Mouse (Mus musculus): ENCODE results near the gene Pygm. TPM values are rescaled to one million over a fixed set of nuclear protein-coding genes. Genes with fewer than 3 reads are reported as not detected.

The Pygm gene
- total RNA-seq (2021), result 10 to 100 TPM; 28.0 to 37.5 TPM
- long read RNA-seq, experiment 1, transcript Pygm-201 (20 exons, 2,874 nt), result major isoform, 10 of 13 reads
- long read RNA-seq, experiment 1, partial matches to known transcripts, result 3 of 13 reads
- long read RNA-seq, experiment 1, other reads (novel, unspliced or antisense), result 0 of 13 reads
- long read RNA-seq, experiment 2, transcript Pygm-201 (20 exons, 2,874 nt), result major isoform, 5 of 11 reads
- long read RNA-seq, experiment 2, partial matches to known transcripts, result 5 of 11 reads
- long read RNA-seq, experiment 2, other reads (novel, unspliced or antisense), result 1 of 11 reads

- DNase-seq (ENCODE audit: low spot score in 2 of 2), result no peak
These were observed at the start of gene Pygm for GRCm38 (mm10) chr19:6384128-6384527. Pygm (plus strand) TSS chr19:6384399.

GRCm38 (mm10) chr19:6334673-6335457 lies 49.3 kb upstream of the Pygm start, which contains the start of gene Men1:
Men1 (plus strand) TSS chr19:6334979.
- peak; percentile 91 to 98 for DNase-seq (ENCODE audit: low spot score in 2 of 2)

DNA sequence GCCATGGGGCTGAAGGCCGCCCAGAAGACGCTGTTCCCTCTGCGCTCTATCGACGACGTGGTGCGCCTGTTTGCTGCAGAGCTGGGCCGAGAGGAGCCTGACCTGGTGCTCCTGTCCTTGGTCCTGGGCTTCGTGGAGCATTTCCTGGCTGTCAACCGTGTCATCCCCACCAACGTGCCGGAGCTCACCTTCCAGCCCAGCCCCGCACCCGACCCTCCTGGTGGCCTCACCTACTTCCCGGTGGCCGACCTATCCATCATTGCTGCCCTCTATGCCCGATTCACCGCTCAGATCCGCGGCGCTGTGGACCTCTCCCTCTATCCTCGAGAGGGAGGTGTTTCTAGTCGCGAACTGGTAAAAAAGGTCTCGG lies 48.8 kb upstream of the Pygm start:
- no peak for DNase-seq (ENCODE audit: low spot score in 2 of 2)

GRCm38 (mm10) chr19:6336920-6337319 lies 47.3 kb upstream of the Pygm start:
- DNase-seq (ENCODE audit: low spot score in 2 of 2), result no peak

DNA sequence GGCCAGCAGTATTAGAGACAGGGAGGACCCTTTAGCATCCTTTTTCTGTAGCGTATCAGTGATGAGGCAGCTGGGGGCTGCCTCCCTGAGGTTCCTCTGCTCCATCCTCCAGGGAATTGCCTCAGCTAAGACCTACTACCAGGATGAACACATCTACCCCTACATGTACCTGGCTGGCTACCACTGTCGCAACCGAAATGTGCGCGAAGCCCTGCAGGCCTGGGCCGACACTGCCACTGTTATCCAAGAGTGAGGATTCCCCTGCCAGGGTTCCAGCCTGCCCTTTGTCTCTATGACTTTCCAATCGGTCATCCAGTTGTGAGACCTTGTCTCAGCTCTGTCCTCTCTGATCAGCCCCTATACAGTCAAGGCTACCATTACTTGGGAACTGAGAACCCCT lies 46.0 kb upstream of the Pygm start:
- no peak for DNase-seq (ENCODE audit: low spot score in 2 of 2)

GRCm38 (mm10) chr19:6338716-6339115 lies 45.5 kb upstream of the Pygm start:
- DNase-seq (ENCODE audit: low spot score in 2 of 2), result no peak

DNA sequence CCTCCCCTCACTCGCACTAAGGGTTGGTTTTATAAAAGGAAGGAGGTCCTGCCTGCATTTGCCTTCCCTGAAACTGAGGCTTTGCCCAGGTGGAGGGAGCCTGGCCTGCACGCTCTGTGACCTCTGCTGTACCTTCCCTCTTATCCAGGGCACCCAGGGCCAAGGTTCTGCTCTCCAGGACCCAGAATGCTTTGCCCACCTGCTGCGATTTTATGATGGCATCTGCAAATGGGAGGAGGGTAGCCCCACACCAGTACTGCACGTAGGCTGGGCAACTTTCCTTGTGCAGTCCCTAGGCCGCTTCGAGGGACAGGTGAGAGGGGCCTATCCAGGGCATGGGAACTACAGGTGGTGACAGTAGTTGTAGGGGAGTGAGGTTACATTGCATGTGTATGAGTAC lies 45.0 kb upstream of the Pygm start:
- no peak for DNase-seq (ENCODE audit: low spot score in 2 of 2)

DNA sequence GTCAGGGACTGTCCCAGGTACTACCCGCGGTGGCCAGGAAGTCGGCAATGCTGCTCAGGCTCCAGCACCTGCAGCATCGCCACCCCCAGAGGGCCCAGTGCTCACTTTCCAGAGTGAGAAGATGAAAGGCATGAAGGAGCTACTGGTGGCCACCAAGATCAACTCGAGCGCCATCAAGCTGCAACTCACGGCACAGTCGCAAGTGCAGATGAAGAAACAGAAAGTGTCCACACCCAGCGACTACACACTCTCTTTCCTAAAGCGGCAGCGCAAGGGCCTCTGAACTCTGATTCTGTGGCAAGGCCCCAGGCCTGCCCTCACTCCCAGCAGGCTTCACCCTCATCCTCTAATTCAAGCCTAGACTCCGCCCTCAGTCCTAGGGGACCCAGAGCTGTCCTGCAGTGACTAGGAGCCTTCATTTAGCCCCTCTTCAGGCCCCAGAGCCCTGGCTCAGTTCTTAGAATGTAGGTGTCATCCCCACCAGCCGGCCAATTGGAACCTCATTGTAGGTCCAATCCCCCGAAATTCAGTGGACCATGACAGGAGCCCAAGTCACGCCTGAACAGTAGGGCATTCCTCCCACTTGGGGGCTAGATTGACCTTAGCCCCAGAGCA lies 44.2 kb upstream of the Pygm start:
- DNase-seq (ENCODE audit: low spot score in 2 of 2), result no peak

GRCm38 (mm10) chr19:6340524-6341452 lies 43.4 kb upstream of the Pygm start, which contains the start of gene Map4k2:
Map4k2 (plus strand) TSS chr19:6341135.
- DNase-seq (ENCODE audit: low spot score in 2 of 2), result peak; percentile 46 to 63

DNA sequence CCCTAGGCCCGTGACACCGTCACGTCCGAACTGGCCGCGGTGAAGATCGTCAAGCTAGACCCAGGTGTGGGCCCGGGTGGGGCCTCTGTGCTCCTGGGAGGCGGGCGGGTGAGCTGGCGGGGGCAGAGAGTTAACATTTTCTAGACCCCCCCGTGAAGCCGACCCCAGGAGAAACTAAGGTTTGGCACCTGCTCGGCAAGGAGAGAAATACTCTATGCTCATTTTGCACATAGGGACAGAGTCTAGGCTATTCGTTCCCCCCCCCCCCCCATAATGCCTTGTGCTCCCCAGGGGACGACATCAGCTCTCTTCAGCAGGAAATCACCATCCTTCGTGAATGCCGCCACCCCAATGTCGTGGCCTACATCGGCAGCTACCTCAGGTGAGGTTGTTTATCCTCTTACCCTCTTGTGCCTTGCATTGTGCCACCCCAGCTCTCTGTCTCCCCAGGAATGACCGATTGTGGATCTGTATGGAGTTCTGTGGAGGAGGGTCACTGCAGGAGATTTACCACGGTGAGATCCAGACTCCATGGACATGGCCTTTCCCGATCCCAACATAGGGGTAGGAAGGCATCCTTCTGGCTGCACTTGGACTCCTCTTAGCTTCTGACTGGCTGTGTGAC lies 42.6 kb upstream of the Pygm start:
- no peak for DNase-seq (ENCODE audit: low spot score in 2 of 2)

GRCm38 (mm10) chr19:6342276-6342933 lies 41.8 kb upstream of the Pygm start:
- no peak for DNase-seq (ENCODE audit: low spot score in 2 of 2)

DNA sequence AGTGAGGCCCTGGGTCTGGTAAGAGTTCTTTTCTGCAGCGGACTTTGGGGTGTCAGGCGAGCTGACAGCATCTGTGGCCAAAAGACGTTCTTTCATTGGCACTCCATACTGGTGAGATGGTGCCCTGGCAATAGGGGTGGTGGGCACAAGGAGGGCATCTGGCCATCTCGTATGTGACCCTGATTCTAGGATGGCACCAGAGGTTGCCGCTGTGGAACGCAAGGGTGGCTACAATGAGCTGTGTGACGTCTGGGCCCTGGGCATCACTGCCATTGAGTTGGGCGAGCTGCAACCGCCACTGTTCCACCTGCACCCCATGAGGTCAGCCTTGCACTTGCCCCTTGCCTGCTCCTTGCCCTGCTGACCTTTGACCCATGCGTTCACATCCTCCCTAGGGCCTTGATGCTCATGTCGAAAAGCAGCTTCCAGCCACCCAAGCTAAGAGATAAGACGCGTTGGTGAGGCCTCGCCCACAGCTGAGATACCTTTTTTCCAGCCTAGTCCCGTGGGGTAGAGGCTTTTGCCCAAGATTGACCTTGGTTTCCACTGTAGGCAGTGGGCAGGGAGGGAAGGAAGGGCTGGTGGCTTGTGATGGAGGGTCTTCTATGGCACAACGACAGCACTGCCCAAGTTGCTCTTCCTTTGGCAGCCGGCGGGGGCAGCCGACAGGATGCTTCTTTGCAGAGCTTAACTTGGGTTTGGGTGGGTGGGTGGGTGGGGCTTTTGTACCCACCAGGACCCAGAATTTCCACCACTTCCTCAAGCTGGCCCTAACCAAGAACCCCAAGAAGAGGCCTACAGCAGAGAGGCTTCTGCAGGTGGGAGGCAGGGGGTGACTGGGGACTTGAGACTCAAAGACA lies 40.9 kb upstream of the Pygm start:
- DNase-seq (ENCODE audit: low spot score in 2 of 2), result no peak

DNA sequence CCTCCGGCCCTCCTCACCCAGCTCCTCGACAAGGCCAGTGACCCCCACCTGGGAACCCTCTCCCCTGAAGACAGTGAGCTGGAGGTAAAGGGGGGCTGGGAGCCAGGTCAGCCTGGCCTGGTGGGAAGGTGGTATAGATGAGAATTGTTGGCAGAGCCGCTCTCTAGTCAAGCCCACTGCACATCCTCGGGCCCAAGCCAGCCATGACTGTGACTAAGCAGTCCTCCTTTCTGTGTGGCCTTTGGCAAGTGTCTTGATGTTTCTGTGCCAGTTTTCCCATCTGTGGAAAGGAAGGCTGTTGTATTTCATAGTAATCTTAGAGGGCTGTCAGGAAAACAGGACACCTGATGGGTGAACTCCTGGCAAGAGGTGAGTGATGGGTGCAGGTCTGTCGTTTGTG lies 40.2 kb upstream of the Pygm start:
- DNase-seq (ENCODE audit: low spot score in 2 of 2), result no peak

GRCm38 (mm10) chr19:6346023-6346422 lies 38.2 kb upstream of the Pygm start:
- DNase-seq (ENCODE audit: low spot score in 2 of 2), result no peak

- no peak for DNase-seq (ENCODE audit: low spot score in 2 of 2)
These were observed 37.5 kb upstream of the Pygm start for GRCm38 (mm10) chr19:6346661-6347060.

DNA sequence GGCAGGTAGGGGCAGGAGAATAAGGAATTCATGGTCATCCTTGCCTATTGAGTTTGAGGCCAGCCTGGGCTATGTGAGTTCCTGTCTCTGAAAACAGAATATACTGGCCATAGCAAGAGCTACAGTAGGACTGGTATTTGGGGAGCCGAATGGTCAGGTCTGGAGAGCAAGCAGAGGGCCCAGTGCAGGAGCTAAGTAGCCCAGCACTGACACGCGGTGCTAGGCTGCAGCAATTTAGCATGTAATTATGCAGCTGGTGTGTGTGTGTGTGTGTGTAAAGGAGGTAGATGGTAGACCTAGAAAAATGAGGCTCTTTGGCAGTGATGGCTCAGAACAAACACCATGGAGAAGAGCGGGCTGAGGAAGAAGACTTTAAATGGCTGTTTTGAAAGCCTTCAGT lies 36.6 kb upstream of the Pygm start:
- no peak for DNase-seq (ENCODE audit: low spot score in 2 of 2)

DNA sequence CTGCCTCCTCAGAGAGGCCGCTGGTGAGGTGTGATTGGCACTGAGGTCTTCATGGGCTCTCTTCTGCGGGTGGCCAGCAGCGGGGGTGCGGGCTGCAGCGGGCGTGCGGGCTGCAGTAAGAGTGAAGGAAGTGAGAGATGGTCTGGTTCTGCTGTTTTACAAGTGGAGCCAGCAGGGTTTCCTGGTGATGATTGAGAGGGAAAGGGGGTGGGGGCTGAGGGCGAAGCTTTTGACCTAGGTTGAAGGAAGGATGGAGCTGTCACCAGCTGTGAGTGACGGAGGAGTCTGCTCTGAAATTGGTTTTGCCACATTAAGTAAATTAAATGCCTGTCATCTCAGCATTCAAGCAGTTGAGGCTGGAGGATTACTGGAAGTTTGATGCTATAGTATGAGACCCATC lies 35.5 kb upstream of the Pygm start:
- no peak for DNase-seq (ENCODE audit: low spot score in 2 of 2)

DNA sequence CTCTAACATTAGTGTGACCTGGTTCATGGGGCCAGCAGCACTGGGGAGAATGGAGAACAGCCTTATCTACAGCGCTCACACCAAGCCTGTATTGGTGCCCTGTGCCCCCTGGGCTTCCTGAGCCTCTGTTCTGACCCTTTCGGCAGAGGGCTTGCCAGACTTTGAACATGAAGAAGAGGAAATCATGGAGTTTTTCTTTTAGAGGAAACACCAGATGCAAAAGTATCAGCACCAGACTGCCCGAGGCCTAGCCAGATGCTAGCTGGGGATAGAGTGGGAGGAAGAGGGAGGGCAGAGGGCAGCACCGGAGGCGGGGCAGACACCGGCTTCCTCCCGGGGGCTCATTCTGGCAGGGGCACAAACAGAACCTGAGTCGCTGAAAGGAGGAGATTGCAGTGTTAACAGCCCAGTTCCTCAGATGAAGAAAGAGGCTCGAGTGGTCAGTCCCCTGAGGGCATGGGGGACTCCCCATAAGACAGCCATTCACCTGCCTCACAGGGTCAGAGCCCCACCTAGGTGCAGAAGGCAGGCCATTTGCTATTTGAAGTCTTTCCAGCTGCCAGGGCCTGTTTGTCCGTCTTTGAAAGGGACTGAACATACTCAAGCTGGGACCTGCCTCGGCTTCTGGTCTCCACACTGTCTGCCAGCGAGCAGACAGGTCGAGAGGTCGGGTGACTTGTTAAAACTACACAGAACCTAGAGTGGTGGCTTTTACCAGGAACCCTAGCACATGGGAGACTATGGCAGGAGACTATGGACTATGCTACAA lies 34.8 kb upstream of the Pygm start:
- DNase-seq (ENCODE audit: low spot score in 2 of 2), result no peak

Data from layer of hippocampus, postnatal 14 days (tissue).